Mouse (Mus musculus): ENCODE data around the gene Mecom.

GRCm38 (mm10) chr3:30546831-30547369 lies 908 bp downstream of the Mecom start:
- no peak for TF ChIP-seq POLR2A (IDR thresholded peaks at IDR 0.05; ENCODE audit: borderline replicate concordance, extremely low read depth, insufficient read depth, insufficient read length, poor library complexity, severe bottlenecking)
- TF ChIP-seq CTCF (IDR thresholded peaks at IDR 0.05; ENCODE audit: borderline replicate concordance, extremely low read depth, insufficient read depth, insufficient read length) = no peak

Data from brain, embryonic 14.5 days (tissue).